Comparison of ENCODE assay signal across 8 mouse cellular contexts in genomic region chr12:55778301-55778700, GRCm38 (mm10). TPM values are rescaled to one million over a fixed set of nuclear protein-coding genes. Genes with fewer than 3 reads are reported as not detected.
DNase-seq lines count a peak whose midpoint lies in the region; ATAC-seq lines count a peak whose summit lies in the region.

No protein-coding gene starts in this region.

- H3K9ac ChIP-seq in midbrain, embryonic 13.5 days (replicated peaks) = no peak overlapping the region

- no peaks in the 10 kb centered on the region for H3K4me1 ChIP-seq in midbrain, embryonic 13.5 days (replicated peaks)

- WGBS in midbrain, embryonic 13.5 days = 91% methylated on average over 2 of the region's 2 CpGs

- H3K4me3 ChIP-seq in midbrain, embryonic 13.5 days (replicated peaks) = no peak overlapping the region

- H3K4me2 ChIP-seq in midbrain, embryonic 13.5 days (replicated peaks) = no peak overlapping the region

- H3K9me3 ChIP-seq in midbrain, embryonic 13.5 days = no peaks in the 10 kb centered on the region

- peaks cover 23% of the 10 kb centered on the region for H3K36me3 ChIP-seq in midbrain, embryonic 13.5 days

- intact Hi-C loops in heart, postnatal 25 days (cut with DNase I) = loop anchor here (1.0 kb wide), 1 partner anchor 53 kb away; no protein-coding TSS in a partner anchor

- no peak overlapping the region for H3K27ac ChIP-seq in midbrain, embryonic 13.5 days

- DNase-seq in heart, adult 8-10 months (ENCODE audit: low spot score) = peak; percentile 35
- no peak for DNase-seq in heart, postnatal 25 days (ENCODE audit: low spot score)
- peak; percentile 16 for DNase-seq in urinary bladder, postnatal 14 days (ENCODE audit: low spot score)
- DNase-seq in urinary bladder, adult 2 months (ENCODE audit: low spot score) = no peak
- peak; percentile 8 for DNase-seq in embryo, embryonic 11.5 days (ENCODE audit: low read depth, low spot score)
- DNase-seq in kidney, postnatal 25 days = peak; percentile 44 to 48
- DNase-seq in spleen, postnatal 36 days (ENCODE audit: low spot score in 2 of 2) = peak; percentile 1 to 6

- no peak for ATAC-seq in midbrain, embryonic 13.5 days

- H3K27me3 ChIP-seq in midbrain, embryonic 13.5 days = no peaks in the 10 kb centered on the region

RNA-seq across cellular contexts. Expression of gene Ralgapa1, which starts 42.7 kb away (rescaled TPM):
- 10 to 100 TPM; 53.9 to 64.4 (median 58.9) TPM for total RNA-seq in heart, adult 8-10 months (2022)
- 10 to 100 TPM; 56.1 to 64.5 TPM for total RNA-seq in heart, postnatal 25 days (2021)
- 34.0 and 44.0 TPM in 2 replicates for polyA plus RNA-seq in urinary bladder, adult 2 months (2012; rRNA removed)
- polyA plus RNA-seq in midbrain, embryonic 13.5 days (2015; fragmentation: Nextera tagmentation; extraction: Ambion mirVana) = 21.5 and 21.8 TPM in 2 replicates

RNA-seq across cellular contexts. Expression of gene Brms1l, which starts 57.8 kb away (rescaled TPM):
- 10 to 100 TPM; 19.1 to 30.5 (median 25.2) TPM for total RNA-seq in heart, adult 8-10 months (2022)
- 10 to 100 TPM; 22.3 to 22.9 TPM for total RNA-seq in heart, postnatal 25 days (2021)
- polyA plus RNA-seq in urinary bladder, adult 2 months (2012; rRNA removed) = 46.1 and 53.9 TPM in 2 replicates
- 52.5 and 56.1 TPM in 2 replicates for polyA plus RNA-seq in midbrain, embryonic 13.5 days (2015; fragmentation: Nextera tagmentation; extraction: Ambion mirVana)

Comparison
In these comparisons a context has a peak if more than half of its experiments do, and no peak if none do; other contexts are left out.
1. DNase-seq: peak in heart, adult 8-10 months (single experiment), urinary bladder, postnatal 14 days (single experiment), embryo, embryonic 11.5 days (single experiment), kidney, postnatal 25 days (2 of 2) and spleen, postnatal 36 days (2 of 2); none in heart, postnatal 25 days (single experiment) and urinary bladder, adult 2 months (single experiment).